Mouse (Mus musculus): Measurements from ENCODE around the gene Kctd3.

- TF ChIP-seq POLR2A (IDR thresholded peaks at IDR 0.05; ENCODE audit: low read depth, low read length) (no peak), CTCF (IDR thresholded peaks at IDR 0.05; ENCODE audit: extremely low read depth, insufficient read depth, insufficient read length, insufficient replicate concordance) (no peak)
Measured at GRCm38 (mm10) chr1:189047918-189048317, 40.3 kb upstream of the Kctd3 start.
